Mouse (Mus musculus) layer of hippocampus, adult 11-12 months (tissue): ENCODE measurements around the gene Vmn1r202.
"Not testable (repeated sequence)": the region's sequence is repeated elsewhere in the genome, so short reads cannot be mapped to it uniquely, and the experiment has no call there.

Source experiments
- DNase-seq: peaks from one replicate; pipeline ENCODE4 v3.0.0; 2022; ENCODE audit warnings: low spot score

Gene Vmn1r202

DNA sequence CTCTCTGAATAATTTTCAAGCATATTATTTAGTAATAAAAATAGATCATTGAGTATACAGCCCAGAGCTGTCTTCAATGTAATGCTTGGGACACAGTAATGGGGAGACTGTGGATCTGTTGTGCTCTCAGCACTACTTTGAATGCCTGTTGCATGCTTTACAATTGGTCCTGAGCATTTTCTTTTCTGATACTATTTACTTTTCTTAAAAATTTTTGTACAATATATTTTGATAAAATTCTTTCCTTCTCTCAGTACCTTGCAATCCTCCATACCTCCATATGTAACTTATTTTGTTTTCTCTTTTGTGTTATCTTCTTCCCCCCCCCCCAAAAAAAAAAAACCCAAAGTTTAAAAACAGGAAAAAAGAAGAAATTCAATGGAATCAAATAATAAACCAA is at the start of gene Vmn1r202:
TSS of gene Vmn1r202 (minus strand) at position 101 of the 400 bp plus-strand sequence.
- no peak for DNase-seq

DNA sequence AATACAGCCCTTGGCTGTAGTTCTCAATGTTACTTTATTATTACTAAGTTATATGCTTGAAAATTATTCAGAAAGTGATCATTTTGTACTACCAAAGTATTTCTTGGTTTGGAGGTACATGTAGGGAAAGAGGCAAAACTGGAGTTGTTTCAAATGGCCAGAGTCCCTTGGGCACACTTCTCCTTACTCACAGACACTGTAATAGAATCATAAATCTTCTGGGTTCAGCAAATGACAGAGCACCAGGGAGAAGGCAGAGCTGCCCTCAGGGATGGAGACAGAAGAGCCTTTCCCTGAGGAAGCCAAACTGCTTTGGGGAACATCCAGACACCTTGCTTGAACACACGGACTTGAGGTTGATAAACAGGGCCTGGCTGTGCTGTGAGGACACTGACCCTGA is 47.7 kb upstream of the Vmn1r202 start, which contains the start of gene Vmn1r204:
TSS of gene Vmn1r204 (plus strand) at position 301 of the 400 bp plus-strand sequence.
- DNase-seq = not testable (repeated sequence)

DNA sequence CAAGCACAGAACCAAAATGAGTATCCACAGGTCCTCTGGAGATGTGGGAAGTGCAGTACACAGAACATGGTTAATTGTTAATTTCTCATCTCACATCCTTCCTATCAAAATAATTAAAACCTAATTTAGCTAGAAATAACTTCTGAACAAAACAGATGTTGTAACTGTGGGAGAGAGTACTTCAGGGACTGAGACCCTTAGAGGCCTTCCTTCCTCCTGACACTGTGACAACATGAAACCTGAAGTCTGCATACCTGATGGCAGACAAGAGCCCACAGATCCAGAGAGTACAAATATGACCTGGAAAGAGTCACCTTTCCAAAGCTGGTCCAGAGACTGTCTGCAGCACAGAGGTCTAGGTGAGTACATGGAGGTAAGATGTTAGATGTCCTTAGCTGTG is 12.6 kb upstream of the Vmn1r202 start, which contains the start of gene Vmn1r203:
TSS of gene Vmn1r203 (plus strand) at position 301 of the 400 bp plus-strand sequence.
- DNase-seq = no peak

DNA sequence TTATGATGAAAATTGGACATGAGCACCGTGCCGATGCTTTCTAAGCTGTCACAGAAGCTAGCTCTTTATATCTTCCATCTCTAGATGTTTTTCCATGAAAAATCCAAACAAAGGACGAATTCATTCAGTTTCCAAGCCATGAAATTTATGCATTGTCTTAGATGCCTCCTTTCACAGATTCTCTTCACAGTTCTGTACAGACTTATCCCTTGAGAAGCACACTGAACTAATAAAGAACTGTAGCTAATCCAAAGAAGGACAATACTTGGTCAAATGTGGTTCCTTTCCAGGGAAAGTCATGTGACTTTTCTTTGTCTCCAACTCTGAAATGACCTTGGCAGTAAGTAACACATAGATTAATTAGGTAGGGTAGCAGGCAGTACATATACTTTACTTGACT is 2.8 kb downstream of the Vmn1r202 start:
- no peak for DNase-seq

DNA sequence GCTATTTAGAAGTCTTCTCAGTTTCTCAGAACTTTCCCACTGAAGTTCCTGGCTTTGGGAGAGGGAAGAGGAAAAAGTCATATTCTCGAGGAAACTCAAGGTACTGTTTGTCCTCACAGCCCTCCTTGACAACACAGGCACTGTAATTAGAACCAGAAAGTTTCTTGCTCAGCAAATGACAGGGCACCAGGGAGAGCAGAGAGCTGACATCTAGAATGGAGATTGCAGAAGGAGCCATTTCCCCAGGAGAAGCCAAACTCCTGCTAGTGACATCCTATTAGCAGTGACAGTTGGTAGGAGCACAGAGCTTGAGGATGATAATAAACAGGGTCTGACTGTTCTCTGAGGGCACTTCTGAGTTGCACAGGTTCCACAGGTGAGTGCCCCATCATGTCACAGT is 33.6 kb downstream of the Vmn1r202 start, which contains the start of gene Vmn1r201:
TSS of gene Vmn1r201 (plus strand) at position 301 of the 400 bp plus-strand sequence.
- DNase-seq = no peak

DNA sequence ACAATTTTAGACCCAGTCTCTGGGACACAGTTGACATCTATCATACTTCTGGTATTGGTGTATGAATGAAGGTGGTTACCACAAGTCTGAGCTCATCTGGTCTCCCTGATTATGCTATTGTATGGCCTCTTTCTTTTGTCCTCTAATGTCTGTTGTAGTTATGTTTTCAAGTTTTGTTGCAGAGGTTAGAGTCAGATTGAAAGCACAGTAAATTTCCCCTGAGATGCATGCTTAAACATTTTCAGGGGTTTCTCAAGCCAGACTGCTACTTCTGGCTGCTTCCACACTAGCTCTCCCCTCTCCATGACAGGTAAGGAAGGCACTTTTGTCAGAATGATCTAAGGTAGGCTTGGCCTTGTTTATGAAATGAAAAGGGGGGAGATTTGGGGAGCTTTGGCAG is 50.0 kb downstream of the Vmn1r202 start:
- DNase-seq = no peak
